Mouse (Mus musculus) gastrocnemius, postnatal 10 days (tissue): ENCODE data around the gene Fut1. TPM values are rescaled to one million over a fixed set of nuclear protein-coding genes. Genes with fewer than 3 reads are reported as not detected.

Experiments used
- DNase-seq: peaks from one replicate; pipeline ENCODE4 v3.0.0; 2021; ENCODE audit warnings: mixed read lengths
- long read RNA-seq, 2 experiments: library from polyadenylated mRNA; stranded (forward); transcript quantifications; one replicate each; pipeline ENCODE4 v2.0.0; 2021
- total RNA-seq, 2 experiments: library from RNA; stranded (reverse); gene quantifications; 2 replicates each; pipeline ENCODE4 v1.2.3; 2021

Gene Fut1
- total RNA-seq = not detected
- long read RNA-seq, experiment 1 = 0 reads
- long read RNA-seq, experiment 2 = 0 reads

- no peak for DNase-seq
Measured at GRCm38 (mm10) chr7:45617042-45617695, at the start of gene Fut1. TSS of gene Fut1 (plus strand) at chr7:45617289.

- DNase-seq = peak; percentile 83
Measured at GRCm38 (mm10) chr7:45567780-45568516, 49.1 kb upstream of the Fut1 start.

GRCm38 (mm10) chr7:45568601-45569473, 48.3 kb upstream of the Fut1 start:
- no peak for DNase-seq

GRCm38 (mm10) chr7:45570103-45570741, 46.9 kb upstream of the Fut1 start, which contains the start of gene Bcat2:
TSS of gene Bcat2 (plus strand) at chr7:45570153.
- peak; percentile 76 for DNase-seq

- DNase-seq = no peak
Measured at GRCm38 (mm10) chr7:45571966-45572365, 45.1 kb upstream of the Fut1 start.

GRCm38 (mm10) chr7:45573954-45574353, 43.1 kb upstream of the Fut1 start:
- no peak for DNase-seq

GRCm38 (mm10) chr7:45574472-45575379, 42.4 kb upstream of the Fut1 start:
- DNase-seq = no peak

GRCm38 (mm10) chr7:45585923-45586322, 31.2 kb upstream of the Fut1 start:
- DNase-seq = no peak

- DNase-seq = no peak
Measured at GRCm38 (mm10) chr7:45587631-45588592, 29.2 kb upstream of the Fut1 start.

GRCm38 (mm10) chr7:45589173-45589572, 27.9 kb upstream of the Fut1 start:
- DNase-seq = peak; percentile 91

- DNase-seq = no peak
Measured at GRCm38 (mm10) chr7:45589898-45590297, 27.2 kb upstream of the Fut1 start.

GRCm38 (mm10) chr7:45590874-45591273, 26.2 kb upstream of the Fut1 start:
- DNase-seq = no peak

GRCm38 (mm10) chr7:45591880-45592279, 25.2 kb upstream of the Fut1 start:
- DNase-seq = no peak

GRCm38 (mm10) chr7:45593118-45593815, 23.8 kb upstream of the Fut1 start:
- DNase-seq = peak; percentile 74

- no peak for DNase-seq
Measured at GRCm38 (mm10) chr7:45595176-45595575, 21.9 kb upstream of the Fut1 start.

- DNase-seq = no peak
Measured at GRCm38 (mm10) chr7:45596107-45596506, 21.0 kb upstream of the Fut1 start.

GRCm38 (mm10) chr7:45597013-45597412, 20.1 kb upstream of the Fut1 start:
- DNase-seq = no peak

GRCm38 (mm10) chr7:45597527-45597926, 19.6 kb upstream of the Fut1 start:
- no peak for DNase-seq
